Mouse (Mus musculus): ENCODE data around the gene Npepps. TPM values are rescaled to one million over a fixed set of nuclear protein-coding genes. Genes with fewer than 3 reads are reported as not detected.
"Not testable (repeated sequence)": the region's sequence is repeated elsewhere in the genome, so short reads cannot be mapped to it uniquely, and the experiment has no call there.

Gene Npepps
- total and polyA plus RNA-seq, 3 experiments, result 20.5 to 41.6 TPM; not detected in 1

GRCm38 (mm10) chr11:97273613-97274012 lies 6.8 kb downstream of the Npepps start:
- TF ChIP-seq CTCF (IDR thresholded peaks at IDR 0.05 in 2 of 3, conservative IDR thresholded peaks at IDR 0.05 in 1 of 3; ENCODE audit: control insufficient read depth in 1 of 3, insufficient read depth in 1 of 3, low read depth in 2 of 3, low read length in 3 of 3, poor library complexity in 1 of 3, severe bottlenecking in 1 of 3) (peak in 2 of 3 experiments; percentile 24 to 43; a peak in 3 of 6 replicates), E2F4 (IDR thresholded peaks at IDR 0.05; ENCODE audit: borderline replicate concordance, low read depth, low read length) (no peak), ZNF384 (IDR thresholded peaks at IDR 0.05; ENCODE audit: low read depth, low read length) (peak; percentile 61)
- peaks cover 5 to 17% of the 10 kb centered on the region in 2 experiments; a peak in 3 of 4 replicates for H3K36me3 ChIP-seq (ENCODE audit: control insufficient read depth in 1 of 2, insufficient read depth in 2 of 2, low read length in 2 of 2)
- no peaks in the 10 kb centered on the region for H3K9me3 ChIP-seq (replicated peaks; ENCODE audit: insufficient read depth, low read length)
- peaks cover 2 to 15% of the 10 kb centered on the region in 2 experiments; a peak in 3 of 4 replicates for H3K4me1 ChIP-seq (ENCODE audit: control insufficient read depth in 1 of 2, insufficient read depth in 2 of 2, low read length in 2 of 2)
- peaks cover 56% of the 10 kb centered on the region for H3K79me2 ChIP-seq (ENCODE audit: control insufficient read depth, insufficient read depth, low read length, poor library complexity)
- H3K27ac ChIP-seq (ENCODE audit: control insufficient read depth, low read depth, low read length), result no peak overlapping the region
- peak; percentile 60 for DNase-seq (ENCODE audit: low read depth, low spot score)
- no peak overlapping the region for H3K9ac ChIP-seq (ENCODE audit: control insufficient read depth, low read depth, low read length, poor library complexity, severe bottlenecking)
- H3K27me3 ChIP-seq (ENCODE audit: control insufficient read depth in 1 of 2, insufficient read depth in 2 of 2, low read length in 2 of 2), result no peaks in the 10 kb centered on the region
- no peak overlapping the region for H3K4me3 ChIP-seq (ENCODE audit: control insufficient read depth in 1 of 2, insufficient read depth in 1 of 2, low read depth in 2 of 2, low read length in 2 of 2)

- DNase-seq (ENCODE audit: low read depth, low spot score), result no peak
- H3K36me3 ChIP-seq (ENCODE audit: control insufficient read depth in 1 of 2, insufficient read depth in 2 of 2, low read length in 2 of 2), result peaks cover 10 to 13% of the 10 kb centered on the region in 2 experiments
- peaks cover 51% of the 10 kb centered on the region for H3K79me2 ChIP-seq (ENCODE audit: control insufficient read depth, insufficient read depth, low read length, poor library complexity)
Observed at GRCm38 (mm10) chr11:97272835-97273234, 7.6 kb downstream of the Npepps start.

GRCm38 (mm10) chr11:97270004-97270403 lies 10.4 kb downstream of the Npepps start:
- TF ChIP-seq CTCF (IDR thresholded peaks at IDR 0.05 in 2 of 3, conservative IDR thresholded peaks at IDR 0.05 in 1 of 3; ENCODE audit: control insufficient read depth in 1 of 3, insufficient read depth in 1 of 3, low read depth in 2 of 3, low read length in 3 of 3, poor library complexity in 1 of 3, severe bottlenecking in 1 of 3) (peak; percentile 11 to 53 (median 23); a peak in 4 of 6 replicates), MYC (IDR thresholded peaks at IDR 0.05; ENCODE audit: low read depth, low read length) (peak; percentile 56; the same call in 1 of the 2 replicates), SMC3 (IDR thresholded peaks at IDR 0.05; ENCODE audit: low read depth, low read length) (peak; percentile 41)
- not testable (repeated sequence) for H3K4me3 ChIP-seq (ENCODE audit: control insufficient read depth in 1 of 2, insufficient read depth in 1 of 2, low read depth in 2 of 2, low read length in 2 of 2); H3K4me1 ChIP-seq (ENCODE audit: control insufficient read depth in 1 of 2, insufficient read depth in 2 of 2, low read length in 2 of 2); H3K9me3 ChIP-seq (replicated peaks; ENCODE audit: insufficient read depth, low read length); H3K27me3 ChIP-seq (ENCODE audit: control insufficient read depth in 1 of 2, insufficient read depth in 2 of 2, low read length in 2 of 2); H3K9ac ChIP-seq (ENCODE audit: control insufficient read depth, low read depth, low read length, poor library complexity, severe bottlenecking); DNase-seq (ENCODE audit: low read depth, low spot score); H3K27ac ChIP-seq (ENCODE audit: control insufficient read depth, low read depth, low read length)
- Histone ChIP-seq H3K79me2 (ENCODE audit: control insufficient read depth, insufficient read depth, low read length, poor library complexity) (peaks cover 36% of the 10 kb centered on the region), H3K36me3 (ENCODE audit: control insufficient read depth in 1 of 2, insufficient read depth in 2 of 2, low read length in 2 of 2) (peaks cover 0 to 23% of the 10 kb centered on the region in 2 experiments; a peak in 3 of 4 replicates)

More at GRCm38 (mm10) chr11:97272835-97273234, 7.6 kb downstream of the Npepps start:
- TF ChIP-seq USF1 (IDR thresholded peaks at IDR 0.05; ENCODE audit: low read depth, low read length), result no peak
- no peak for TF ChIP-seq MAZ (IDR thresholded peaks at IDR 0.05; ENCODE audit: low read depth, low read length)
- TF ChIP-seq ZNF384 (IDR thresholded peaks at IDR 0.05; ENCODE audit: low read depth, low read length), result no peak
- no peak for TF ChIP-seq POLR2AphosphoS2 (IDR thresholded peaks at IDR 0.05; ENCODE audit: low read length)
- TF ChIP-seq ELF1 (IDR thresholded peaks at IDR 0.05; ENCODE audit: low read depth, low read length), result no peak
- no peak for TF ChIP-seq SIN3A (IDR thresholded peaks at IDR 0.05; ENCODE audit: low read length)
- no peak for TF ChIP-seq ZC3H11A (IDR thresholded peaks at IDR 0.05; ENCODE audit: low read depth, low read length)
- no peak for TF ChIP-seq SMC3 (IDR thresholded peaks at IDR 0.05; ENCODE audit: low read depth, low read length)
- TF ChIP-seq BHLHE40 (IDR thresholded peaks at IDR 0.05; ENCODE audit: borderline replicate concordance, low read depth, low read length), result no peak
- TF ChIP-seq TCF12 (IDR thresholded peaks at IDR 0.05; ENCODE audit: low read depth, low read length), result no peak
- no peak for TF ChIP-seq MXI1 (IDR thresholded peaks at IDR 0.05; ENCODE audit: low read depth, low read length)
- TF ChIP-seq HCFC1 (IDR thresholded peaks at IDR 0.05; ENCODE audit: low read depth, low read length), result no peak
- no peak for TF ChIP-seq ZKSCAN1 (IDR thresholded peaks at IDR 0.05; ENCODE audit: low read depth, low read length)
- no peak for TF ChIP-seq MAX (IDR thresholded peaks at IDR 0.05; ENCODE audit: low read length)
- TF ChIP-seq MYC (IDR thresholded peaks at IDR 0.05; ENCODE audit: low read depth, low read length), result no peak
- Histone ChIP-seq H3K9ac (ENCODE audit: control insufficient read depth, low read depth, low read length, poor library complexity, severe bottlenecking) (no peak overlapping the region), H3K9me3 (replicated peaks; ENCODE audit: insufficient read depth, low read length) (no peaks in the 10 kb centered on the region), H3K27me3 (ENCODE audit: control insufficient read depth in 1 of 2, insufficient read depth in 2 of 2, low read length in 2 of 2) (no peaks in the 10 kb centered on the region), H3K4me1 (ENCODE audit: control insufficient read depth in 1 of 2, insufficient read depth in 2 of 2, low read length in 2 of 2) (peaks cover 2 to 15% of the 10 kb centered on the region in 2 experiments; a peak in 3 of 4 replicates), H3K27ac (ENCODE audit: control insufficient read depth, low read depth, low read length) (no peak overlapping the region), H3K4me3 (ENCODE audit: control insufficient read depth in 1 of 2, insufficient read depth in 1 of 2, low read depth in 2 of 2, low read length in 2 of 2) (no peak overlapping the region)

GRCm38 (mm10) chr11:97266544-97266943 lies 13.9 kb downstream of the Npepps start:
- H3K27ac ChIP-seq (ENCODE audit: control insufficient read depth, low read depth, low read length); DNase-seq (ENCODE audit: low read depth, low spot score); H3K9me3 ChIP-seq (replicated peaks; ENCODE audit: insufficient read depth, low read length); H3K27me3 ChIP-seq (ENCODE audit: control insufficient read depth in 1 of 2, insufficient read depth in 2 of 2, low read length in 2 of 2); H3K4me1 ChIP-seq (ENCODE audit: control insufficient read depth in 1 of 2, insufficient read depth in 2 of 2, low read length in 2 of 2); H3K4me3 ChIP-seq (ENCODE audit: control insufficient read depth in 1 of 2, insufficient read depth in 1 of 2, low read depth in 2 of 2, low read length in 2 of 2); H3K9ac ChIP-seq (ENCODE audit: control insufficient read depth, low read depth, low read length, poor library complexity, severe bottlenecking): not testable (repeated sequence)
- Histone ChIP-seq H3K79me2 (ENCODE audit: control insufficient read depth, insufficient read depth, low read length, poor library complexity) (peaks cover 15% of the 10 kb centered on the region), H3K36me3 (ENCODE audit: control insufficient read depth in 1 of 2, insufficient read depth in 2 of 2, low read length in 2 of 2) (peaks cover 0 to 28% of the 10 kb centered on the region in 2 experiments; a peak in 2 of 4 replicates)

Measured in MEL (cell line).